10 mouse cellular contexts compared by ENCODE assay signal in genomic region chr11:59385123-59385522, GRCm38 (mm10). TPM values are rescaled to one million over a fixed set of nuclear protein-coding genes. Genes with fewer than 3 reads are reported as not detected.
DNase-seq lines count a peak whose midpoint lies in the region; ATAC-seq and TF ChIP-seq lines count a peak whose summit lies in the region.
"Had no signal": no experiment of that assay in that cellular context is flagged by ENCODE, and none has a peak within 500 bp of the region (broad histone marks: within the 10 kb centered on the region; RNA-seq: fewer than 3 reads in every experiment).

No protein-coding gene starts in this region.

- H3K27ac ChIP-seq in intestine, embryonic 14.5 days (ENCODE audit: low read depth), result peak overlapping the region; percentile 18; the same call in 1 of the 2 replicates
- no peak overlapping the region for H3K27ac ChIP-seq in intestine, postnatal 0 days (ENCODE audit: low read depth, low read length)
- no peak overlapping the region; the same call in 1 of the 2 replicates for H3K27ac ChIP-seq in ES-Bruce4 (ENCODE audit: insufficient read depth, low read length)
- H3K27ac ChIP-seq in limb, embryonic 11.5 days (replicated peaks; ENCODE audit: low read depth, low read length), result no peak overlapping the region
- H3K27ac ChIP-seq in cerebellum, adult 2 months (ENCODE audit: insufficient read depth, low read length), result no peak overlapping the region
- H3K27ac ChIP-seq: macrophage had no signal

- no peaks in the 10 kb centered on the region for H3K36me3 ChIP-seq in intestine, embryonic 14.5 days (ENCODE audit: control insufficient read depth, insufficient read depth, low read length)
- no peaks in the 10 kb centered on the region for H3K36me3 ChIP-seq in intestine, postnatal 0 days (ENCODE audit: control insufficient read depth, insufficient read depth)
- H3K36me3 ChIP-seq in ES-Bruce4 (ENCODE audit: control insufficient read depth, insufficient read depth, low read length, poor library complexity, severe bottlenecking), result no peaks in the 10 kb centered on the region
- no peaks in the 10 kb centered on the region for H3K36me3 ChIP-seq in limb, embryonic 11.5 days (ENCODE audit: control insufficient read depth, insufficient read depth, low read length)

- peak overlapping the region; percentile 20; the same call in 1 of the 2 replicates for H3K4me2 ChIP-seq in intestine, embryonic 14.5 days (ENCODE audit: low read length)
- no peak overlapping the region for H3K4me2 ChIP-seq in intestine, postnatal 0 days (replicated peaks; ENCODE audit: low read depth)
- no peak overlapping the region for H3K4me2 ChIP-seq in limb, embryonic 11.5 days (ENCODE audit: low read depth, severe bottlenecking)

- H3K9me3 ChIP-seq in intestine, embryonic 14.5 days (ENCODE audit: control insufficient read depth, low read length), result no peaks in the 10 kb centered on the region
- H3K9me3 ChIP-seq in intestine, postnatal 0 days (ENCODE audit: control insufficient read depth), result no peaks in the 10 kb centered on the region
- H3K9me3 ChIP-seq in ES-Bruce4 (replicated peaks; ENCODE audit: control insufficient read depth, insufficient read depth, low read length, poor library complexity, severe bottlenecking), result no peaks in the 10 kb centered on the region
- H3K9me3 ChIP-seq in limb, embryonic 11.5 days (ENCODE audit: control insufficient read depth, low read length), result no peaks in the 10 kb centered on the region

- no peak overlapping the region for H3K9ac ChIP-seq in intestine, embryonic 14.5 days (ENCODE audit: low read length)
- H3K9ac ChIP-seq in intestine, postnatal 0 days (ENCODE audit: low read depth, low read length), result no peak overlapping the region
- no peak overlapping the region for H3K9ac ChIP-seq in ES-Bruce4 (ENCODE audit: low read depth, poor library complexity, severe bottlenecking)
- no peak overlapping the region for H3K9ac ChIP-seq in limb, embryonic 11.5 days (ENCODE audit: low read length)
- H3K9ac ChIP-seq: forebrain, postnatal 0 days had no signal

- H3K4me1 ChIP-seq in intestine, embryonic 14.5 days (replicated peaks; ENCODE audit: control insufficient read depth, insufficient read depth, low read length), result peaks cover 21% of the 10 kb centered on the region
- H3K4me1 ChIP-seq in intestine, postnatal 0 days (replicated peaks; ENCODE audit: control insufficient read depth, insufficient read depth, low read length), result no peaks in the 10 kb centered on the region
- peaks cover 5% of the 10 kb centered on the region for H3K4me1 ChIP-seq in ES-Bruce4 (ENCODE audit: control insufficient read depth, insufficient read depth, low read length)
- peaks cover 27% of the 10 kb centered on the region for H3K4me1 ChIP-seq in limb, embryonic 11.5 days (ENCODE audit: control insufficient read depth, insufficient read depth, low read length)
- H3K4me1 ChIP-seq in cerebellum, adult 2 months (ENCODE audit: control insufficient read depth, insufficient read depth, low read length), result no peaks in the 10 kb centered on the region

- no peak for TF ChIP-seq POLR2A in ES-Bruce4 (IDR thresholded peaks at IDR 0.05; ENCODE audit: insufficient read depth, low read length)
- TF ChIP-seq POLR2A in cerebellum, adult 2 months (IDR thresholded peaks at IDR 0.05; ENCODE audit: borderline replicate concordance, insufficient read depth, low read length), result no peak

- no peak overlapping the region for H3K4me3 ChIP-seq in intestine, embryonic 14.5 days (ENCODE audit: low read depth, low read length)
- no peak overlapping the region for H3K4me3 ChIP-seq in intestine, postnatal 0 days (ENCODE audit: low read depth, low read length)
- no peak overlapping the region for H3K4me3 ChIP-seq in ES-Bruce4 (ENCODE audit: low read depth, low read length)
- no peak overlapping the region for H3K4me3 ChIP-seq in limb, embryonic 11.5 days (ENCODE audit: low read depth, low read length)
- no peak overlapping the region for H3K4me3 ChIP-seq in cerebellum, adult 2 months (replicated peaks; ENCODE audit: insufficient read depth, low read depth, low read length)

- TF ChIP-seq EP300 in ES-Bruce4 (IDR thresholded peaks at IDR 0.05; ENCODE audit: insufficient read depth, low read depth, low read length), result peak; percentile 54; the same call in 1 of the 2 replicates

- 0 out of 2 replicates have a peak, but pooled peaks have one; percentile 61 for ATAC-seq in intestine, embryonic 14.5 days (replicated peaks; ENCODE audit: low FRiP score, low TSS enrichment, low read depth)
- ATAC-seq in intestine, postnatal 0 days, result no peak
- no peak for ATAC-seq in limb, embryonic 11.5 days (ENCODE audit: insufficient number of reproducible peaks, low FRiP score, low TSS enrichment, low read depth)
- ATAC-seq: forebrain, postnatal 0 days had no signal

- DNase-seq in intestine, embryonic 14.5 days (ENCODE audit: low spot score), result peak; percentile 67
- peak; percentile 77 for DNase-seq in embryo, embryonic 10 days (ENCODE audit: low spot score)
- DNase-seq in limb, embryonic 11.5 days (ENCODE audit: low spot score), result peak; percentile 46
- DNase-seq in cerebellum, adult 2 months, result no peak
- no peak for DNase-seq in cerebellum, postnatal 4 days (ENCODE audit: low spot score in 2 of 2)
- no peak for DNase-seq in left cerebral cortex, adult 11 months (ENCODE audit: low spot score)
- DNase-seq: forebrain, postnatal 0 days had no signal

- whole genome bisulfite sequencing in intestine, embryonic 14.5 days, result 5% methylated on average over 8 of the region's 8 CpGs
- WGBS in intestine, postnatal 0 days, result 14% methylated on average over 8 of the region's 8 CpGs
- WGBS in limb, embryonic 11.5 days, result 6% methylated on average over 8 of the region's 8 CpGs
- WGBS in cerebellum, adult 2 months, result 16% methylated on average over 8 of the region's 8 CpGs

- no peaks in the 10 kb centered on the region for H3K27me3 ChIP-seq in intestine, embryonic 14.5 days (replicated peaks; ENCODE audit: control insufficient read depth, insufficient read depth, low read length)
- H3K27me3 ChIP-seq in intestine, postnatal 0 days (replicated peaks; ENCODE audit: control insufficient read depth, insufficient read depth, low read length), result no peaks in the 10 kb centered on the region
- H3K27me3 ChIP-seq in ES-Bruce4 (ENCODE audit: control insufficient read depth, insufficient read depth, low read length, poor library complexity, severe bottlenecking), result no peaks in the 10 kb centered on the region
- no peaks in the 10 kb centered on the region for H3K27me3 ChIP-seq in limb, embryonic 11.5 days (ENCODE audit: control insufficient read depth, insufficient read depth, low read length)
- H3K27me3 ChIP-seq in cerebellum, adult 2 months (ENCODE audit: control insufficient read depth, insufficient read depth, low read length), result no peaks in the 10 kb centered on the region

- TF ChIP-seq CTCF in intestine, postnatal 0 days (IDR thresholded peaks at IDR 0.05; ENCODE audit: low read depth), result no peak
- TF ChIP-seq CTCF in ES-Bruce4 (IDR thresholded peaks at IDR 0.05; ENCODE audit: low read depth, low read length), result no peak
- TF ChIP-seq CTCF in cerebellum, adult 2 months (IDR thresholded peaks at IDR 0.05; ENCODE audit: borderline replicate concordance, insufficient read depth, low read depth, low read length), result no peak

RNA-seq across cellular contexts. Expression of gene Prss38, which starts 9.7 kb away (rescaled TPM):
- not detected in 2 replicates for polyA plus RNA-seq in intestine, embryonic 14.5 days (2014; fragmentation: Nextera tagmentation; extraction: Ambion mirVana)
- polyA plus RNA-seq in intestine, postnatal 0 days (2015; fragmentation: Nextera tagmentation; extraction: Ambion mirVana), result not detected in 2 replicates
- polyA plus RNA-seq in ES-Bruce4 (2011; ENCODE audit: insufficient read depth, insufficient read length, low read depth, missing spikeins), result 0.48 TPM in 1 of 2 replicates, not detected in the other
- polyA plus RNA-seq in limb, embryonic 11.5 days (2014; fragmentation: Nextera tagmentation; extraction: Ambion mirVana), result not detected in 2 replicates
- polyA plus RNA-seq in cerebellum, adult 2 months (2012; rRNA removed), result 0.11 TPM in 1 of 2 replicates, not detected in the other

Comparison
In these comparisons a context has a peak if more than half of its experiments do, and no peak if none do; other contexts are left out.
1. DNase-seq: peak in intestine, embryonic 14.5 days (single experiment), embryo, embryonic 10 days (single experiment) and limb, embryonic 11.5 days (single experiment); none in cerebellum, adult 2 months (0 of 2), cerebellum, postnatal 4 days (0 of 2) and left cerebral cortex, adult 11 months (single experiment).